Mouse (Mus musculus): ENCODE results near the gene Psen1. TPM values are rescaled to one million over a fixed set of nuclear protein-coding genes. Genes with fewer than 3 reads are reported as not detected.
A peak's percentile ranks its signal among the peaks of the same experiment; 100 is the strongest.

Psen1 gene
- total RNA-seq, 2 experiments from 2014 or later, result 63.6 to 72.3 TPM

DNA sequence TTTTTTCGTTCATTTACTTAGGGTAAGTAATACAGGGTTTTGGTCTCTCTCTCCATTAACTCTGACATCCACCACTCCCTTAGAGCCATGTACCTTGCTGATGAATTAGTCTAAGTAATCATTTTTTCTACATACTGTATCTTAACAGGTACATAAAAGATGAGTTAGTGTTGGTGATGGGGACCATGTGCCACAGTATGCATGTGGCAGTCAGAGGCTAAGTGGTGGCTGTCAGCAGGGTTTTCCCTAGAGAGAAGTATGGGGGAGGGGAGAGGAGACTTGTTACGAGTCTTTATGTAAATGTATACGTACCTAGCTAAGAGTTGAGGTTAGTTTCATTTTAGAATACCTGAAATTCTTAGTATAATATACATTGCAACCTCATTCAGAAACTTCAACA lies 35.1 kb downstream of the Psen1 start:
- no peak for DNase-seq

- no peak for DNase-seq
Measured at GRCm38 (mm10) chr12:83726510-83727308, 38.8 kb downstream of the Psen1 start.

DNA sequence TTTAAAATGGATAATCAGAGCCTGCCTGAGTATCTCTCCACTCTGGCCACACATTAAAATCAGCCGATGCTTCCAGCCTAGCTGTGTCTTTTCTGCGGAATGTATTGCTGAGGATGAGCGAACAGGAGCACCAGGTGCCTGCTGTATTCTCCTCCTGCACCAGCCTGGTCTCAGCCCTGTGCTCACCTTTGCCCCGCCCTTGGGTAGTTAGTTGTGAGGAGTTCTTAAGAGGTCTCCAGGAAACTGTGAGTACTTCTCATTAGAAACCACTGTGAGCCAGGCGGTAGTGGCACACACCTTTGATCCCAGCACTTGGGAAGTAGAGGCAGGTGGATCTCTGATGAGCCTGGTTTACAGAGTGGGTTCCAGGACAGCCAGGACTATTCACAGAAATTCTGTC lies 44.3 kb downstream of the Psen1 start:
- no peak for DNase-seq

GRCm38 (mm10) chr12:83734047-83734446 lies 46.1 kb downstream of the Psen1 start:
- no peak for DNase-seq

DNA sequence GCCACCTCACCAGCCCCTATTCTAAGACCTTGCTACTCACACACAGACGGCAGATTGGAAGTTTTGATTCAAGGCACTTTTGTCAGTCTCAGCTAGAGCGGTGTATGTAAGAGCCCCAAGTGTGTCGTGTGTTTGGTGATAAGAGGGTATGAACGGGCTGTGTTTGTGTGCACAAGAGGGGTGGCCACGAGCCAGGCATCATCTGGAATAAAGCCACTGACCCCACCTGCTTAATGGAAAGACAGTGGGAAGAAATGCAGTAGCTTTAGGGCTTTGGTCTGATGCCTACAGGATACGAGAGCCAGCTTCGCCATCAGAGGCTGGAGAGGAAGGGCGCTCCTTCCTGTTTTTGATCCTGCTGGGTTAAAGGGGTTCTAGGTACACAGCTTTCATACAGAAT lies 48.3 kb downstream of the Psen1 start:
- no peak for DNase-seq

GRCm38 (mm10) chr12:83738651-83739050 lies 50.7 kb downstream of the Psen1 start:
- DNase-seq, result no peak

DNA sequence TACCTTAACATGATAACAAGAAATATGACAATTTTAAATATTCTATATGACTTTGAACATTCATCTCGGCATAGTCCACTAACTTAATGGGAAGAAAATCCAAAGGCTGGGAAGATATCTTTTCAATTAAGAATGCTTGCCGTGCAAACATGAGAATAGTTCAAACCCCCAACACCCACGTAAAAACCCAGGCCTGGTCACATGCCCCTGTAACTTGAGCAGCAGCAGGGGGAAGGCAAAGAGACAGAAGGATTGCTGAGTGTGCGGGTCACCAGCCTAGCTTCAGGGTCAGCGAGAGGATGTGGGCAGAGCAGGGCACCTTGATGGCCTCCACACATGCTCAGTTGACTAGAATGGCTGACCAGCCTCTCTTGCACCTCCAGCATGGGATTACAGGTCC lies 53.8 kb downstream of the Psen1 start:
- DNase-seq, result no peak

GRCm38 (mm10) chr12:83742834-83743233 lies 54.9 kb downstream of the Psen1 start:
- no peak for DNase-seq

GRCm38 (mm10) chr12:83743712-83744111 lies 55.8 kb downstream of the Psen1 start:
- DNase-seq, result no peak

GRCm38 (mm10) chr12:83749186-83749585 lies 61.2 kb downstream of the Psen1 start:
- DNase-seq, result no peak

DNA sequence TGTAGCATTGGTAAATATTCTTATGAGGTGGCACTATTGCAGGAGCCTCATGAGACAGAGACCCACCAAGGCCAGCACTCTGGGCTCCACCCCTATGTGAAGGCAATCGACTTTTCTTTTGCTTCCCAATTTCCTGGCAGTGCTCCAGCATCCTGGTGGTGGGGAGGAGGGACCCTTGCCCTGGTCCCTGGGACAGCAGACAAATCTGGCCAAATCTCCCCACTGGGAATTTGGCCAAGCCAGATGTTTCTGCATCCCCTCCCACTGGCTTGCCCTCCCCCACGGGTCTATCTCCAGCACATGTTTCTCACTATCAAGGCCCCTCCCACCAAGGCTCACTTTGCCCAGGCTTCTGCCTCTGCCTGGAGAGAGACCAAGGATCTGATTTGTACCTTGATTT lies 64.5 kb downstream of the Psen1 start:
- no peak for DNase-seq

- DNase-seq, result no peak
Measured at GRCm38 (mm10) chr12:83758735-83759134, 70.8 kb downstream of the Psen1 start.

DNA sequence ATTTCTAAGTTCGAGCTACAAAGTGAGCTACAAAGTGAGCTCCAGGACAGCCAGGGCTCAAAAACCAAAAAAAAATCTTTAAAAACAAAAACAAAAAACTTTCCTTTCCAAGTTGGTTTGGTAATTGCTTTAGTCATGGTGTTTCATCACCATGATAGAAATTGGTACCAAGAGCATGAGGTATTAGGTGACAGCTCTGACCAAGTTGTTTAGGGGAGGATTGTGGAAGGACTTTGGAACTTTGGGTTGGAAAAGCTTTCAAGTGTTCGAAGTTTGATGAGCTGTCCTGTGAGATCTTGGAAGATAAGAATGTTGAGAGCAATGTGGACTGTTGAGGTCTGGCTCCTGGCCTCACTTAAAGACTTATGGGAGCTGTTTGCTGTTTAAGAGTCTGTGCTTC lies 72.2 kb downstream of the Psen1 start:
- DNase-seq, result no peak

- peak; percentile 34 to 50 for DNase-seq
Measured at GRCm38 (mm10) chr12:83762706-83763105, 74.8 kb downstream of the Psen1 start.

DNA sequence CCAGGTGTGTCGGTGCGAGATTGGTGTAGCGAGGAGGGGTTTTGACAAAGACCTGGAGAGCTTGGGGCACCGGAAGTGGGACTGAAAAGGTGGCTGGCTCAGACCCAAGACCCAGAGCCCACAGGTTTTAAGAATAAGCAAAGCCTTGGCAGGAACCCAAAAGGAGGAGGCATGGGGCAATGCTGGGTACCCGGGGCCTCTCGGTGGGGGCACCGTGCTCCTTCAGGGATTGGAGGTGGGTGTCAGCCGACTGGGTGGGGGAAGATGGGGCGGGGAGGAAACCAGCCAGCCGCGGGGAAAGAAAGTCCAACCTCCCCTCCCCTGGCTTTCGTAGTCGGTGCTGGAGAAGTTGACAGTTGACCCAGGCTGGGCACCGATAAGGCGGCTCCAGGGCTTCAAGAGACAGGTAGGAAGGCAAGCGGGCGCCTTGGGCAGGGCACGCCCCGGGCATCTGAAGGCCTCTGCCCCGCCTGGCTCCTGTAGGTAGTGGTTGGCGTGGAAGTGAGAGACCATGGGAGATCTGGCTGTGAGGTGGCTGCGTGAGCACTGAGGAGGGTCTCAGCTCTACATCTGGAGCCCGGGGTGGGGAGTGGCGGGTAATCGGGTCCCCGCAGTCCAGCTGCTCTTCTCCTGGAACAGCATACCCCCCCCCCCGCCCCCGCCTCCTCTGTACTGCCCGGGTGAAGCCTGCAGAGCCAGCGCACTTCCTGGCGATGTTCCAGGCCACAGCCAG lies 75.5 kb downstream of the Psen1 start, which contains the start of gene Papln:
Papln (plus strand) TSS at position 324 of the 733 bp plus-strand sequence.
- peak; percentile 36 to 47 for DNase-seq

- no peak for DNase-seq
Measured at GRCm38 (mm10) chr12:83764044-83764365, 76.1 kb downstream of the Psen1 start.

DNA sequence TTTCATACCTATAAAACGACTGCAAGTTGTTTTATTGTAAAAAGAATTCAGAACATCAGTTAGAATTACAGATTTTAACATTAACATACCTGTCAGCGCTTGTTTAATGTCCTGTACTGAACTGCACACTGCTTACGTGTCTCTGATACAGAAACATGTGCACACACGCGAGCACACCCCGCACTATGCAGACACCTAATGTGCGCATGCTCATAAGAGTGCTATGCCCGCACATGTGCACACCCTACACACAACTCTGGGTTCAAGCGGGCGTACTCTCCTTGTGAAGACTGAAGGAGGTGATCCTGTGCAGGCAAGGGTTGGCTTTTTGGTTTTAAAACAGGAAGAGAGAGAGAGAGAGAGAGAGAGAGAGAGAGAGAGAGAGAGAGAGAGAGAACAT lies 76.6 kb downstream of the Psen1 start:
- DNase-seq, result no peak

GRCm38 (mm10) chr12:83765965-83766603 lies 78.1 kb downstream of the Psen1 start:
- DNase-seq, result no peak

DNA sequence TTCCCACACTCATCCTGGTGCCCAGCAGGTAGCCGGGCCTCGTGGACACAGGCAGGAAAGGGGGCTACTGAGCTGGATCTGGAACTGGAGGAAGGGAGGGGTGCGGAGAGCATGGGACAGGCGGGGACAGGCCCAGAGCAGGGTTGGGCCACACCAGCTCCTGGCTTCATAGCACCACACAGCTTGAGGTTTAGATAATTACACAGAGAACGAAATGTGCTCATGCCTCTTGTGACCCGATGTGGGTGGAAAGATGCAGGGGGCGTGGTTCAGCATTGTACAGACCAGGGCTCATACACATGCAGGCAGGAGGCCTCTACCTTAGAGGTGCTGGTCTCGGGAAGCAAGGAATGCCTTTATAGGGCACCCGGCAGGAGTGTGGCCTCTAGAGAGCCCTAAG lies 79.9 kb downstream of the Psen1 start:
- no peak for DNase-seq

DNA sequence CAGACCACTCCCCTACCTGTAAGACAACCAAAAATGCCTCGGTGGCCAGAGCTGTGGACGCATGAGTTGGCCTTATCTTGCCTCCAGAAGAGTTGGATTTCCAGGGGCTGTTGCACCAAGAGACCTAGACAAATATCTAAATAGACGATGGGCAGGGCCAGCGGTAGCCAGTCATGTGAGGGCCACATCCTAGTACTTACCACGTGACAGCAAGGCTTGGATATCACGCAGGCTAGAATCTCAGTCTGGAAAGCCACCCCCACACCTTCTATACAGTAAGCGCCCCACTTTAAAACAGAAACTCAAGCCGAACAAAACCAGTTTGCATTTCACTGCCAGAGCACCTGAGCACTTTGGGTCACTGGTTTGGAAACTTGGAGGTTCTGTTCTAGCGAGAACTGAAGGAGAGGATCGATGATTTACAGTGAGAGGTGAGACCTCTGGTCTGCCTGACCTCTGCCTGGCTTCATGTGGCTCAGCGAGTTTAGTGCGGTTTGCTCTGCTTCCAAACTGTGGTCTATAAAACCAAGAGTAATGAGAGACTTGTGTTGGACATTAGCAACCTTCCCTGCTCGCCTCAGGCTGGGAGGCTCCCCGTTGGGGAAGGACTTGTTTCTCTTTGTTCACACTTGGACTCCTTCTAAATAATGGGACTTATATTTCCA lies 80.4 kb downstream of the Psen1 start:
- DNase-seq, result no peak

DNA sequence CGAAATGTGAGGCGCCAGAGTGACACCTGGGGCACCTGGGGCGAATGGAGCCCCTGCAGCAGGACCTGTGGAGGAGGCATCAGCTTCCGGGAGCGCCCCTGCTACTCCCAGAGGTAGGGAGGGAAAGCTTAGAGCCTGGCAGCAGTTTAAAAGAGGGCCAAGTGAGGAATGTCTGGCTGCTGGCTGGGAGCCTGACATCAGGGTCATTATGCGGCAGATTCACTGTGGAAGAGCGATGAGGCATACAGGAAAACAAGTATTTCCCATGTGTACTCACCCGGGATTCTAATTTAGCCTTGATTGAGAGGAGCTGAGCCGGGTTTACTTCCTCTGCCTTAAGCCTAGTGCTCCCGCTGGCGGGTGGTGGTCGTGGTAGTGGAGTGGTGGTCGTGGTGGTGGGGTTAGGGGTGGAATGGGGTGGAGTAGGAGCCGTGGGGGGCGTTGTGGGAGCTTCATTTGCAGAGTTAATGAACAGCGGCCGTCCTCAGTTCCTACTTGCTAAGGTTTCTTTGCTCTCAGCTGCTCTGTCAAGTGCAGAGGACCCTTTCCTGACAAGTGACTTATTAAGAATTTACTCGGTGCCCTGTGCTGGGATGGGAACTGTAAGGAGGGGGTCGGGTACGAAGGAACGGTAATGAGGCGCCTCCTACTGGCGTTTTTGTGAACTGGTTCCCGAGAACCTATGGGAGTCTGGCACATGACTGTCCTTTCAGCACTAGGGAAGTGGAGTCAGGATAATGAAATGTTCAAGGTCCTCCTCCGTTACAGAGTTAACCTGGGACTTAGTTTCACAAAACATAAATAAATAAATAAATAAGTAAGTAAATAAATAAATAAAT lies 82.7 kb downstream of the Psen1 start:
- DNase-seq, result peak; percentile 65 to 67

DNA sequence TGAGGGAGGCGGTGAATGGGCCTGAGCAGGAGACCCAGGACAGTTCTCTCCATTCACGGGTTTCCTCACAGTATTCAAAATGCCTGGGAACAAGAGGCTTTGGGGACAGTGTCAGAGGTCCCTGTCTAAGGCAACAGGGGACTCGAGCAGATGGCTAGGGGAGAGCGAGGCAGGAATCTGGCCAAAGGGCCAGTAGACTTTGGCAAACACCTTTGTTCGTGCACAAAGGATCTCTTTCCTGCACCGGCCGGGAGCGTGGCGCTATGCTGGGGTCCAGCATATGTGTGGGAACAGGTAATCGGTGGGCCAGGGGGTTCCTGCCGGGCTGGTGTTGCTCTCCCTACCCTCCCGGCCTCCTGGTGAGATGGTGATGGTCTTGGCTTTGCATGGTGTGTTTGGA lies 87.7 kb downstream of the Psen1 start:
- DNase-seq, result no peak
